Mouse (Mus musculus): ENCODE data around the gene Gm7298. TPM values are rescaled to one million over a fixed set of nuclear protein-coding genes. Genes with fewer than 3 reads are reported as not detected.
"Not testable (repeated sequence)": the region's sequence is repeated elsewhere in the genome, so short reads cannot be mapped to it uniquely, and the experiment has no call there.

Gene Gm7298
- total RNA-seq (2021) = 1 to 10 TPM in 1 of 2 experiments, not detected in 1; 4.4 TPM
- long read RNA-seq, experiment 1 = 0 reads
- long read RNA-seq, experiment 2 = 0 reads

DNA sequence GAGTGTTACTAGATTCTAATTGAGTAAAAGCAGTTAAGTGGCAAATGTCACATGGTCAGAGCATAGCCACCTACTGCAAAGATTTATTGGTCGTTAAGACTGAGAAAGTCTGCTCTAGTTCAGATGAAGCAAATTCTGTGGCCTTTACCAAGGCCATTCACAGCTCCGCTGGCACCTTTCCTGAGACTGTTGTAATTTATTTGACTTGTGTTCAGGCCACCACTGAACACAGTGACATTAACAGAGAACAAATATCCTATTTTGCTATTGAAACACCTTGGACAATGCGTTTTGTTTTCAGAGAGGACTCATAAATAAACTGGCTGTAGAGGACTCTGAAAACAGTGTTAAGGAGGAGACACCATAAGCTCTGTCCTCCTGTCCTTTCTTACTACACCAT lies at the start of gene Gm7298:
Gene Gm7298 (plus strand): TSS at position 301 of the 400 bp plus-strand sequence.
- DNase-seq = peak in 1 of 2 experiments; percentile 18

- no peak for DNase-seq
These were observed 95.3 kb downstream of the Gm7298 start for GRCm38 (mm10) chr6:121828034-121828433.

- DNase-seq = no peak
These were observed 103.6 kb downstream of the Gm7298 start for GRCm38 (mm10) chr6:121836361-121836760.

DNA sequence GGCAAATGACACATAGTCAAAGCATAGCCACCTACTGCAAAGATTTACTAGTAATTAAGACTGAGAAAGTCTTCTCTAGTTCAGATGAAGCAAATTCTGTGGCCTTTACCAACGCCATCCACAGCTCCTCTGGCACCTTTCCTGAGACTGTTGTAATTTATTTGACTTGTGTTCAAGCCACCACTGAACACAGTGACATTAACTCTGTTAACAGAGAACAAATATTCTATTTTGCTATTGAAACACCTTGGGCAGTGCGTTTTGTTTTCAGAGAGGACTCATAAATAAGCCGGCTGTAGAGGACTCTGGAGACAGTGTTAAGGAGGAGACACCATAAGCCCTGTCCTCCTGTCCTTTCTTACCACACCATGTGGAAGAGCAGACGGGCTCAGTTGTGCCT lies 105.5 kb downstream of the Gm7298 start, which contains the start of gene Mug1:
Gene Mug1 (plus strand): TSS at position 271 of the 400 bp plus-strand sequence.
- DNase-seq = not testable (repeated sequence)

Other genes with a start within 250 kb of the Gm7298 start
- 10 to 100 TPM in 1 of 2 experiments, 1 to 10 TPM in 1; 1.5 to 17.3 TPM for gene A2m, start 97.6 kb upstream of the Gm7298 start, total RNA-seq (2021)
- gene Mug1, start 105.6 kb downstream of the Gm7298 start, total RNA-seq (2021) = 1 to 10 TPM; 1.7 to 3.1 TPM

Data from adrenal gland, postnatal 36 days (tissue).